Mouse (Mus musculus): ENCODE data around the gene Lrrc4. TPM values are rescaled to one million over a fixed set of nuclear protein-coding genes. Genes with fewer than 3 reads are reported as not detected.

Lrrc4 gene
- polyA plus RNA-seq, 2 experiments, result 0.61 to 0.99 TPM

GRCm38 (mm10) chr6:28622522-28622921 is 209.0 kb downstream of the Lrrc4 start:
- Histone ChIP-seq H3K4me3 (replicated peaks; ENCODE audit: low read length) (no peak overlapping the region), H3K4me1 (ENCODE audit: control insufficient read depth, insufficient read depth, low read length) (peaks cover 10% of the 10 kb centered on the region), H3K27me3 (ENCODE audit: control insufficient read depth, insufficient read depth, low read length) (no peaks in the 10 kb centered on the region), H3K9ac (ENCODE audit: low read depth, low read length, severe bottlenecking) (no peak overlapping the region), H3K9me3 (ENCODE audit: control insufficient read depth, low read length) (no peaks in the 10 kb centered on the region), H3K4me2 (replicated peaks; ENCODE audit: low read depth, low read length, severe bottlenecking) (no peak overlapping the region), H3K27ac (replicated peaks; ENCODE audit: low read depth, low read length) (no peak overlapping the region), H3K36me3 (ENCODE audit: control insufficient read depth, insufficient read depth, low read length) (peaks cover 15% of the 10 kb centered on the region)
- no peak for DNase-seq (ENCODE audit: low spot score)
- no peak for TF ChIP-seq POLR2A (IDR thresholded peaks at IDR 0.05; ENCODE audit: borderline replicate concordance, extremely low read depth, insufficient read depth, insufficient read length)
- 82% methylated on average over 6 of the region's 6 CpGs for WGBS
- no peak for ATAC-seq (ENCODE audit: low FRiP score, low read depth)

GRCm38 (mm10) chr6:28621961-28622360 is 209.6 kb downstream of the Lrrc4 start:
- Histone ChIP-seq H3K4me1 (ENCODE audit: control insufficient read depth, insufficient read depth, low read length) (peaks cover 10% of the 10 kb centered on the region), H3K27ac (replicated peaks; ENCODE audit: low read depth, low read length) (no peak overlapping the region), H3K4me3 (replicated peaks; ENCODE audit: low read length) (no peak overlapping the region), H3K9me3 (ENCODE audit: control insufficient read depth, low read length) (no peaks in the 10 kb centered on the region), H3K9ac (ENCODE audit: low read depth, low read length, severe bottlenecking) (no peak overlapping the region), H3K4me2 (replicated peaks; ENCODE audit: low read depth, low read length, severe bottlenecking) (no peak overlapping the region), H3K36me3 (ENCODE audit: control insufficient read depth, insufficient read depth, low read length) (peaks cover 10% of the 10 kb centered on the region), H3K27me3 (ENCODE audit: control insufficient read depth, insufficient read depth, low read length) (no peaks in the 10 kb centered on the region)
- no peak for TF ChIP-seq POLR2A (IDR thresholded peaks at IDR 0.05; ENCODE audit: borderline replicate concordance, extremely low read depth, insufficient read depth, insufficient read length)
- no peak for DNase-seq (ENCODE audit: low spot score)
- no peak for ATAC-seq (ENCODE audit: low FRiP score, low read depth)
- 84% methylated on average over 5 of the region's 5 CpGs for WGBS

- H3K9ac ChIP-seq (ENCODE audit: low read depth, low read length, severe bottlenecking), result no peak overlapping the region
- H3K4me3 ChIP-seq (replicated peaks; ENCODE audit: low read length), result no peak overlapping the region
- H3K9me3 ChIP-seq (ENCODE audit: control insufficient read depth, low read length), result no peaks in the 10 kb centered on the region
- no peak overlapping the region for H3K4me2 ChIP-seq (replicated peaks; ENCODE audit: low read depth, low read length, severe bottlenecking)
- no peaks in the 10 kb centered on the region for H3K27me3 ChIP-seq (ENCODE audit: control insufficient read depth, insufficient read depth, low read length)
- peaks cover 10% of the 10 kb centered on the region for H3K4me1 ChIP-seq (ENCODE audit: control insufficient read depth, insufficient read depth, low read length)
- WGBS, result 83% methylated on average over 4 of the region's 4 CpGs
- no peak for TF ChIP-seq POLR2A (IDR thresholded peaks at IDR 0.05; ENCODE audit: borderline replicate concordance, extremely low read depth, insufficient read depth, insufficient read length)
- ATAC-seq (ENCODE audit: low FRiP score, low read depth) (no peak), DNase-seq (ENCODE audit: low spot score) (no peak)
- H3K36me3 ChIP-seq (ENCODE audit: control insufficient read depth, insufficient read depth, low read length), result peaks cover 6% of the 10 kb centered on the region; the same call in 1 of the 2 replicates
- H3K27ac ChIP-seq (replicated peaks; ENCODE audit: low read depth, low read length), result no peak overlapping the region
Observed at GRCm38 (mm10) chr6:28621431-28621830, 210.1 kb downstream of the Lrrc4 start.

GRCm38 (mm10) chr6:28618751-28619153 is 212.8 kb downstream of the Lrrc4 start:
- 0 out of 2 replicates have a peak overlapping the region, but pooled peaks have one; percentile 13 for H3K27ac ChIP-seq (replicated peaks; ENCODE audit: low read depth, low read length)
- 0 out of 2 replicates have a peak, but pooled peaks cover 3% of the 10 kb centered on the region for H3K36me3 ChIP-seq (ENCODE audit: control insufficient read depth, insufficient read depth, low read length)
- DNase-seq (ENCODE audit: low spot score), result no peak

GRCm38 (mm10) chr6:28618299-28618698 is 213.2 kb downstream of the Lrrc4 start:
- Histone ChIP-seq H3K4me1 (ENCODE audit: control insufficient read depth, insufficient read depth, low read length) (peaks cover 14% of the 10 kb centered on the region), H3K9ac (ENCODE audit: low read depth, low read length, severe bottlenecking) (no peak overlapping the region), H3K9me3 (ENCODE audit: control insufficient read depth, low read length) (no peaks in the 10 kb centered on the region), H3K4me3 (replicated peaks; ENCODE audit: low read length) (no peak overlapping the region), H3K27me3 (ENCODE audit: control insufficient read depth, insufficient read depth, low read length) (no peaks in the 10 kb centered on the region), H3K27ac (replicated peaks; ENCODE audit: low read depth, low read length) (no peak overlapping the region), H3K36me3 (ENCODE audit: control insufficient read depth, insufficient read depth, low read length) (0 out of 2 replicates have a peak, but pooled peaks cover 3% of the 10 kb centered on the region), H3K4me2 (replicated peaks; ENCODE audit: low read depth, low read length, severe bottlenecking) (no peak overlapping the region)
- no peak for TF ChIP-seq POLR2A (IDR thresholded peaks at IDR 0.05; ENCODE audit: borderline replicate concordance, extremely low read depth, insufficient read depth, insufficient read length)
- no peak for DNase-seq (ENCODE audit: low spot score)
- WGBS, result 68% methylated on average over 3 of the region's 3 CpGs
- ATAC-seq (ENCODE audit: low FRiP score, low read depth), result no peak

More at GRCm38 (mm10) chr6:28618751-28619153, 212.8 kb downstream of the Lrrc4 start:
- ATAC-seq (ENCODE audit: low FRiP score, low read depth), result 0 out of 2 replicates have a peak, but pooled peaks have one; percentile 19
- 44% methylated on average over 7 of the region's 7 CpGs for WGBS
- Histone ChIP-seq H3K27me3 (ENCODE audit: control insufficient read depth, insufficient read depth, low read length) (no peaks in the 10 kb centered on the region), H3K9me3 (ENCODE audit: control insufficient read depth, low read length) (no peaks in the 10 kb centered on the region), H3K9ac (ENCODE audit: low read depth, low read length, severe bottlenecking) (no peak overlapping the region), H3K4me1 (ENCODE audit: control insufficient read depth, insufficient read depth, low read length) (peaks cover 14% of the 10 kb centered on the region), H3K4me2 (replicated peaks; ENCODE audit: low read depth, low read length, severe bottlenecking) (no peak overlapping the region), H3K4me3 (replicated peaks; ENCODE audit: low read length) (no peak overlapping the region)
- TF ChIP-seq POLR2A (IDR thresholded peaks at IDR 0.05; ENCODE audit: borderline replicate concordance, extremely low read depth, insufficient read depth, insufficient read length), result no peak

Measured in limb, embryonic 14.5 days (tissue).